Comparison of ENCODE assay signal across 8 mouse cellular contexts in the genomic region with DNA sequence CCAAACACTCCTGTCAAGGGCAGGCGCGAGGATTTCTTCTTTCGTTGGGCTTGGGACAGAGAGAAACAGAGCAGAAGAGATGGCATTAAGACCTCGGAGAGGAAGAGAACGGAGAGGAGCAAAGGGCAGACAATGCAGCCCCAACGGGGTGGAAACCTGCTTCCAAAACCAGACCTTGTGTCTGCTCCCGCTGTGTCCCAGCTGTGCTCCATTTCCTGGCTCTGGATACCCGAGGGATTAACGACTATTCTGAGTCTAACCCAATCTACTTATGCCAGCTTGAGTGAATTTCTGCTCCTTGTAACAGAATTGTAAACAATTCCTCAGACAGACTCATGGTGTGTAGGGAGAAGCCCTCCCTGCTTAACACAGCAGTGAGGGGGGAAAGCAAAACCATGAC. TPM values are rescaled to one million over a fixed set of nuclear protein-coding genes. Genes with fewer than 3 reads are reported as not detected.
DNase-seq lines count a peak whose midpoint lies in the region; ATAC-seq and TF ChIP-seq lines count a peak whose summit lies in the region.

No protein-coding gene starts in this region.

- H3K36me3 ChIP-seq in forebrain, embryonic 14.5 days (ENCODE audit: control insufficient read depth, insufficient read depth, low read length), result no peaks in the 10 kb centered on the region
- no peaks in the 10 kb centered on the region for H3K36me3 ChIP-seq in midbrain, postnatal 0 days (ENCODE audit: insufficient read depth, low read length)

- H3K9me3 ChIP-seq in forebrain, embryonic 14.5 days (replicated peaks; ENCODE audit: control insufficient read depth, low read length), result no peaks in the 10 kb centered on the region
- H3K9me3 ChIP-seq in midbrain, postnatal 0 days (ENCODE audit: low read length), result no peaks in the 10 kb centered on the region

- ATAC-seq in forebrain, embryonic 14.5 days, result no peak
- no peak for ATAC-seq in midbrain, postnatal 0 days (ENCODE audit: low FRiP score)

- intact Hi-C loops in left cerebral cortex, postnatal 4 days (cut with DNase I), result no loop called here
- intact Hi-C loops in left cerebral cortex, postnatal 36 days (cut with DNase I), result no loop called here

- peak overlapping the region; percentile 11; the same call in 1 of the 2 replicates for H3K27ac ChIP-seq in cerebellum, adult 2 months (ENCODE audit: insufficient read depth, low read length)
- H3K27ac ChIP-seq in forebrain, embryonic 14.5 days (ENCODE audit: low read depth, low read length), result 0 out of 2 replicates have a peak overlapping the region, but pooled peaks have one; percentile 46
- H3K27ac ChIP-seq in midbrain, postnatal 0 days (ENCODE audit: low read depth, low read length), result no peak overlapping the region

- TF ChIP-seq POLR2A in cerebellum, adult 2 months (IDR thresholded peaks at IDR 0.05; ENCODE audit: borderline replicate concordance, insufficient read depth, low read length), result no peak

- no peaks in the 10 kb centered on the region for H3K27me3 ChIP-seq in cerebellum, adult 2 months (ENCODE audit: control insufficient read depth, insufficient read depth, low read length)
- H3K27me3 ChIP-seq in forebrain, embryonic 14.5 days (replicated peaks; ENCODE audit: control insufficient read depth, insufficient read depth, low read length), result no peaks in the 10 kb centered on the region
- no peaks in the 10 kb centered on the region for H3K27me3 ChIP-seq in midbrain, postnatal 0 days (ENCODE audit: insufficient read depth, low read length)

- peaks cover 47% of the 10 kb centered on the region for H3K4me1 ChIP-seq in cerebellum, adult 2 months (ENCODE audit: control insufficient read depth, insufficient read depth, low read length)
- H3K4me1 ChIP-seq in forebrain, embryonic 14.5 days (ENCODE audit: control insufficient read depth, insufficient read depth, low read length), result peaks cover 25% of the 10 kb centered on the region
- peaks cover 3% of the 10 kb centered on the region; the same call in 1 of the 2 replicates for H3K4me1 ChIP-seq in midbrain, postnatal 0 days (ENCODE audit: insufficient read depth, low read length)

- no peak overlapping the region for H3K9ac ChIP-seq in forebrain, embryonic 14.5 days (ENCODE audit: low read length)
- H3K9ac ChIP-seq in midbrain, postnatal 0 days (replicated peaks; ENCODE audit: low read length, poor library complexity, severe bottlenecking), result no peak overlapping the region

- no peak overlapping the region for H3K4me2 ChIP-seq in forebrain, embryonic 14.5 days (ENCODE audit: low read length)
- H3K4me2 ChIP-seq in midbrain, postnatal 0 days (ENCODE audit: low read depth, low read length, poor library complexity, severe bottlenecking), result no peak overlapping the region

- TF ChIP-seq CTCF in cerebellum, adult 2 months (IDR thresholded peaks at IDR 0.05; ENCODE audit: borderline replicate concordance, insufficient read depth, low read depth, low read length), result no peak
- no peak for TF ChIP-seq CTCF in midbrain, postnatal 0 days (IDR thresholded peaks at IDR 0.05)

- no peak overlapping the region for H3K4me3 ChIP-seq in cerebellum, adult 2 months (replicated peaks; ENCODE audit: insufficient read depth, low read depth, low read length)
- H3K4me3 ChIP-seq in forebrain, embryonic 14.5 days (ENCODE audit: low read depth, low read length), result no peak overlapping the region
- no peak overlapping the region for H3K4me3 ChIP-seq in midbrain, postnatal 0 days (ENCODE audit: low read depth, low read length)

- 20% methylated on average over 9 of the region's 9 CpGs for WGBS in cerebellum, adult 2 months
- 13% methylated on average over 9 of the region's 9 CpGs for WGBS in forebrain, embryonic 14.5 days
- 17% methylated on average over 9 of the region's 9 CpGs for WGBS in midbrain, postnatal 0 days

- peak; percentile 48 to 56 for DNase-seq in cerebellum, adult 2 months
- DNase-seq in cerebellum, adult 11-12 months, result no peak
- DNase-seq in left cerebral cortex, postnatal 4 days, result peak; percentile 41
- no peak for DNase-seq in left cerebral cortex, postnatal 36 days (ENCODE audit: low spot score in 2 of 2)
- DNase-seq in forebrain, embryonic 14.5 days (ENCODE audit: low spot score), result no peak
- DNase-seq in midbrain, postnatal 0 days (ENCODE audit: low spot score), result peak; percentile 47
- DNase-seq in right cerebral cortex, postnatal 25 days, result no peak
- no peak for DNase-seq in spleen, postnatal 10 days (ENCODE audit: low spot score in 2 of 2)

RNA-seq across cellular contexts. Expression of a gene that starts 51.3 kb away (rescaled TPM):
- 39.3 and 44.9 TPM in 2 replicates for polyA plus RNA-seq in cerebellum, adult 2 months (2012; rRNA removed)
- 10 to 100 TPM; 49.7 to 62.0 TPM for total RNA-seq in left cerebral cortex, postnatal 4 days (2021)
- 10 to 100 TPM; 47.7 to 58.2 TPM for total RNA-seq in left cerebral cortex, postnatal 36 days (2021)
- 137 and 144 TPM in 2 replicates for polyA plus RNA-seq in forebrain, embryonic 14.5 days (2014; fragmentation: Nextera tagmentation; extraction: Ambion mirVana)
- 63.5 and 80.0 TPM in 2 replicates for total RNA-seq in midbrain, postnatal 0 days (2014; rRNA removed)
- polyA plus RNA-seq in midbrain, postnatal 0 days (2015; fragmentation: Nextera tagmentation; extraction: Ambion mirVana), result 116 and 123 TPM in 2 replicates

RNA-seq across cellular contexts. Expression of a gene that starts 51.3 kb away (rescaled TPM):
- 19.9 and 21.3 TPM in 2 replicates for polyA plus RNA-seq in cerebellum, adult 2 months (2012; rRNA removed)
- total RNA-seq in left cerebral cortex, postnatal 4 days (2021), result 10 to 100 TPM; 14.0 to 16.8 TPM
- 10 to 100 TPM; 17.3 to 17.8 TPM for total RNA-seq in left cerebral cortex, postnatal 36 days (2021)
- 21.6 and 23.8 TPM in 2 replicates for polyA plus RNA-seq in forebrain, embryonic 14.5 days (2014; fragmentation: Nextera tagmentation; extraction: Ambion mirVana)
- 13.6 and 15.3 TPM in 2 replicates for total RNA-seq in midbrain, postnatal 0 days (2014; rRNA removed)
- 23.6 and 26.0 TPM in 2 replicates for polyA plus RNA-seq in midbrain, postnatal 0 days (2015; fragmentation: Nextera tagmentation; extraction: Ambion mirVana)

Comparison
In these comparisons a context has a peak if more than half of its experiments do, and no peak if none do; other contexts are left out.
1. DNase-seq: peak in cerebellum, adult 2 months (2 of 2), left cerebral cortex, postnatal 4 days (single experiment) and midbrain, postnatal 0 days (single experiment); none in cerebellum, adult 11-12 months (single experiment), left cerebral cortex, postnatal 36 days (0 of 2), forebrain, embryonic 14.5 days (single experiment), right cerebral cortex, postnatal 25 days (single experiment) and spleen, postnatal 10 days (0 of 2).